Mouse (Mus musculus) B cell, adult 2 months (primary cell): ENCODE results near the gene Olfr488.
"Not testable (repeated sequence)": the region's sequence is repeated elsewhere in the genome, so short reads cannot be mapped to it uniquely, and the experiment has no call there.

Experiments used
- DNase-seq, 2 experiments: peaks; one replicate each; pipeline ENCODE4 v3.0.0; 2022

Olfr488 gene

GRCm38 (mm10) chr7:108258247-108258646 is at the start of gene Olfr488:
TSS of gene Olfr488 (minus strand) at chr7:108258347.
- no peak for DNase-seq

GRCm38 (mm10) chr7:108288834-108289233 is 30.7 kb upstream of the Olfr488 start, which contains the start of gene Olfr490:
TSS of gene Olfr490 (minus strand) at chr7:108288934.
- no peak for DNase-seq

GRCm38 (mm10) chr7:108233551-108233950 is 24.6 kb downstream of the Olfr488 start:
- no peak for DNase-seq

- DNase-seq: not testable (repeated sequence)
Measured at GRCm38 (mm10) chr7:108214536-108214935, 43.6 kb downstream of the Olfr488 start, which contains the start of gene Olfr487. TSS of gene Olfr487 (minus strand) at chr7:108214636.
